Mouse (Mus musculus) leukemia stem cell, adult 10-12 weeks (primary cell): ENCODE measurements around the gene Pvrig. TPM values are rescaled to one million over a fixed set of nuclear protein-coding genes. Genes with fewer than 3 reads are reported as not detected.

ENCODE experiments used
- polyA plus RNA-seq: library from polyadenylated mRNA; stranded (reverse); fragments of >175 nt; gene quantifications from 2 replicates; pipeline ENCODE4 v1.2.3, GENCODE M21; 2012; ENCODE audit warnings: low replicate concordance

Gene Pvrig
- 0.22 and 0.50 TPM in 2 replicates for polyA plus RNA-seq

DNA sequence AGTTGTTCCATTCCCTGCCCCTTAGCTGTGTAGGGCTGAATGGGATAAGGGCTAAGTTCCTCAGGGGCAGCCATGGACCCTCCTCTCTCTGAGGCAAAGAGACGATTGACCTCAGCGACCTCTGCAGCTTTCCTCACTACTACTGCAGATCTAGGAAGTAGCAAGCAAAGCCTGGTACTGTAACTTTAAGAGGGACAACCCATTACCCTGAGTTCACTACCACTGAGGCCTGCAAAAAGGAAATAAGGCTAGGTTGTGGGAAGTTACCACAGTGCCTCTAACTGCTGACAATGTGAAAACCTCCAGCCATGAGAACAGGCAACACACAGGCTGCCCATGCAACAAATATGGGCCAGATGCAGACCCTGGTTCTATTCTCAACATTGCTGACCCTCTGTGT lies at the start of gene Pvrig:
Gene Pvrig (plus strand): TSS at position 301 of the 400 bp plus-strand sequence.

Other genes starting within 250 kb of the Pvrig start
- 0.10 and 2.4 TPM in 2 replicates for gene Zscan21, start 225.1 kb upstream of the Pvrig start, polyA plus RNA-seq
- gene Zfp113, start 186.2 kb upstream of the Pvrig start, polyA plus RNA-seq = 0.14 and 0.35 TPM in 2 replicates
- gene Cops6, start 180.9 kb upstream of the Pvrig start, polyA plus RNA-seq = 53.6 and 54.5 TPM in 2 replicates
- 6.8 and 39.7 TPM in 2 replicates for gene Ap4m1, start 170.0 kb upstream of the Pvrig start, polyA plus RNA-seq
- 8.8 and 61.5 TPM in 2 replicates for gene Mcm7, start 169.5 kb upstream of the Pvrig start, polyA plus RNA-seq
- 17.3 and 54.2 TPM in 2 replicates for gene Taf6, start 154.5 kb upstream of the Pvrig start, polyA plus RNA-seq
- 0.21 and 0.73 TPM in 2 replicates for gene Cnpy4, start 154.5 kb upstream of the Pvrig start, polyA plus RNA-seq
- gene Mblac1, start 147.6 kb upstream of the Pvrig start, polyA plus RNA-seq = 4.0 and 4.9 TPM in 2 replicates
- gene Nxpe5, start 116.1 kb upstream of the Pvrig start, polyA plus RNA-seq = 1.9 and 2.3 TPM in 2 replicates
- gene Lamtor4, start 86.5 kb upstream of the Pvrig start, polyA plus RNA-seq = 29.2 and 39.5 TPM in 2 replicates
- gene BC037034, start 77.9 kb upstream of the Pvrig start, polyA plus RNA-seq = 293 and 299 TPM in 2 replicates
- gene Gal3st4, start 69.1 kb upstream of the Pvrig start, polyA plus RNA-seq = not detected in 2 replicates
- not detected in 2 replicates for gene Gm43720, start 62.0 kb upstream of the Pvrig start, polyA plus RNA-seq
- gene Gpc2, start 62.0 kb upstream of the Pvrig start, polyA plus RNA-seq = 0.63 and 1.2 TPM in 2 replicates
- gene Stag3, start 61.7 kb upstream of the Pvrig start, polyA plus RNA-seq = 0.50 and 5.3 TPM in 2 replicates
- gene Zfp157, start 99.5 kb downstream of the Pvrig start, polyA plus RNA-seq = 0.10 and 0.58 TPM in 2 replicates
- gene 1700123K08Rik, start 222.8 kb downstream of the Pvrig start, polyA plus RNA-seq = not detected in 2 replicates